Mouse (Mus musculus): ENCODE data around the gene Ttc22.

GRCm38 (mm10) chr4:106613560-106613959 is 8.7 kb upstream of the Ttc22 start:
- peak; percentile 58; the same call in 1 of the 2 replicates for TF ChIP-seq JUND (IDR thresholded peaks at IDR 0.05; ENCODE audit: low read depth, low read length)
- no peak for TF ChIP-seq KAT2A (conservative IDR thresholded peaks at IDR 0.05; ENCODE audit: low read depth, low read length)
- no peak for TF ChIP-seq CTCF (IDR thresholded peaks at IDR 0.05 in 2 of 3, conservative IDR thresholded peaks at IDR 0.05 in 1 of 3; ENCODE audit: control insufficient read depth in 1 of 3, insufficient read depth in 1 of 3, low read depth in 2 of 3, low read length in 3 of 3, poor library complexity in 1 of 3, severe bottlenecking in 1 of 3)
- no peak for TF ChIP-seq POLR2AphosphoS5 (IDR thresholded peaks at IDR 0.05; ENCODE audit: borderline replicate concordance, low read depth, low read length)
- TF ChIP-seq MAX (IDR thresholded peaks at IDR 0.05; ENCODE audit: low read length), result no peak
- peak; percentile 73 for TF ChIP-seq SIN3A (IDR thresholded peaks at IDR 0.05; ENCODE audit: low read length)
- TF ChIP-seq POLR2A (IDR thresholded peaks at IDR 0.05; ENCODE audit: control insufficient read depth in 1 of 2, insufficient read depth in 1 of 2, low read depth in 1 of 2, low read length in 2 of 2, poor library complexity in 1 of 2), result peak in 1 of 2 experiments; percentile 34; a peak in 1 of 4 replicates
- TF ChIP-seq CHD2 (IDR thresholded peaks at IDR 0.05; ENCODE audit: low read length), result no peak
- no peak for TF ChIP-seq HCFC1 (IDR thresholded peaks at IDR 0.05; ENCODE audit: low read depth, low read length)
- TF ChIP-seq EP300 (IDR thresholded peaks at IDR 0.05; ENCODE audit: low read depth in 1 of 2, low read length in 2 of 2), result peak; percentile 76 to 89
- TF ChIP-seq CHD1 (IDR thresholded peaks at IDR 0.05; ENCODE audit: low read depth, low read length), result no peak
- TF ChIP-seq RAD21 (IDR thresholded peaks at IDR 0.05; ENCODE audit: low read depth, low read length), result no peak

Measured in MEL (cell line).